Mouse (Mus musculus): ENCODE measurements at regions not wholly inside any gene's neighbourhood (a gene's known extent, or its start where the extent isn't known, plus 50 kb on each side); places are given as distances from the start of the nearest gene placed in this dataset.

DNA sequence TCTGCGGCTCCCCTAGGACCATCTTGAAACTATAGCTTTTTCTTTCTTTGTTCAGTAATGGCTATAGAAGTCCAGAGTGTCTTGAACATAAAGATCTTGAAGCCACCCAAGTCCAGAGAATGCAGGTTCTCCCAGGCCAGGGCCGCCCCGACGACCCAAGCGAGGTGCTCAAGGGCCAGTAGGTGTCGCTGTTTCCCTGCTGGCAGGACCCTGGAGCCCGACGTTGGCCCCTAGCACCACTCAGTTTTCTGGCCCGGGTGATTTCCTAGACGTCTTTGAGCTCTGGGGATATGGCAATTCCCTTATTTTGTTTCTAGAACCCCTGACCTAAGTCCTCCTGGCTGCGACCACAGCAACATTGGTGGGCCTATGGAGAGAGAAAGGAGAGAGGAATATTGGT is 221.2 kb downstream of the Mef2c start:
- H3K9ac ChIP-seq = peak overlapping the region; percentile 74
- 0 out of 2 replicates have a peak, but pooled peaks have one; percentile 15 for ATAC-seq (replicated peaks)
- H3K27ac ChIP-seq = peak overlapping the region; percentile 98
- no peaks in the 10 kb centered on the region for H3K9me3 ChIP-seq
- H3K36me3 ChIP-seq (replicated peaks) = no peaks in the 10 kb centered on the region
- peak overlapping the region; percentile 50 for H3K4me3 ChIP-seq
- WGBS = 0% methylated on average over 11 of the region's 11 CpGs
- peak overlapping the region; percentile 62 for H3K4me2 ChIP-seq
- H3K4me1 ChIP-seq = peaks cover 4% of the 10 kb centered on the region; the same call in 1 of the 2 replicates
- no peaks in the 10 kb centered on the region for H3K27me3 ChIP-seq (replicated peaks)

GRCm38 (mm10) chr13:83725831-83726230 is 222.0 kb downstream of the Mef2c start:
- 6% methylated on average over 13 of the region's 13 CpGs for WGBS
- Histone ChIP-seq H3K27ac (peak overlapping the region; percentile 98), H3K9me3 (no peaks in the 10 kb centered on the region), H3K27me3 (replicated peaks) (no peaks in the 10 kb centered on the region), H3K4me1 (no peaks in the 10 kb centered on the region), H3K4me2 (peak overlapping the region; percentile 62), H3K4me3 (peak overlapping the region; percentile 50), H3K9ac (peak overlapping the region; percentile 74), H3K36me3 (replicated peaks) (no peaks in the 10 kb centered on the region)
- ATAC-seq (replicated peaks) = no peak

GRCm38 (mm10) chr13:83726346-83726975 is 222.6 kb downstream of the Mef2c start:
- H3K4me1 ChIP-seq = no peaks in the 10 kb centered on the region
- peak overlapping the region; percentile 50 for H3K4me3 ChIP-seq
- H3K4me2 ChIP-seq = peak overlapping the region; percentile 62
- H3K27me3 ChIP-seq (replicated peaks) = no peaks in the 10 kb centered on the region
- no peaks in the 10 kb centered on the region for H3K36me3 ChIP-seq (replicated peaks)
- peak overlapping the region; percentile 74 for H3K9ac ChIP-seq
- WGBS = 4% methylated on average over 13 of the region's 13 CpGs
- H3K27ac ChIP-seq = peak overlapping the region; percentile 98
- ATAC-seq (replicated peaks) = no peak
- H3K9me3 ChIP-seq = no peaks in the 10 kb centered on the region

DNA sequence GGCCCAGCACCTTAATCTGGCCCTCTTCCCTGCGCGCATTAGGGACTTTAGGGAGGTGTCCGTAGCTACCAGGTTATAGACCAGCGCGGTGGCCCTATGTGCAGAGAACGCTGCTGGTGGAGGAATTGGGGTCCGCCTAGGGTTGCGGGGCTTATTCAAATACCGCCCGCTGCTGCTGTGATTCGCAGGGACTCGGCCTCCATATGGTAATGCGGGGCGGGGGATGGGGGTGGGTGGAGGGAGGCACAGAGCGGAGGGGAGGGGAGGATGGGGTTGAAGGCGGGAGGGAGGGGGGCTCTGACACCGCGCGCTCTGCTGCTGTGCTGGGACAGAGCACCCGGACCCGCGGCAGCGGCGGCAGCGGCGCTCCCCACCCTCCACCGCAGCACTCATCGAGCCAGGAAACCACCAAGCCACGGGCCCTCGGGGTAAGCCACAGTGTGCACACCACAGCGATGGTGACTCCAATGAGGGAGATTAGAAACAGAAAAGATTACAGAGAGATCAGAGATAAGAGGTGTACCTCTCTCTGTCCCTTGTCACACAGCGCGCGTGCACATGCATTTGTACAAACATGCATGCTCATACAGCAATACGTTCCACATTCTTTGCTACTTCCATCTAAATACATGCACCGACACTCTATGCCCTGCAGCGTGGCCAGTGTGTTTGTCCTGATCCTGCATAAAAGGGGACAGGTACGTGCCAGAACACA is 223.4 kb downstream of the Mef2c start:
- Histone ChIP-seq H3K4me2 (peak overlapping the region; percentile 62), H3K9ac (peak overlapping the region; percentile 74), H3K36me3 (replicated peaks) (no peaks in the 10 kb centered on the region), H3K9me3 (no peaks in the 10 kb centered on the region), H3K27ac (peak overlapping the region; percentile 98), H3K27me3 (replicated peaks) (no peaks in the 10 kb centered on the region), H3K4me1 (no peaks in the 10 kb centered on the region), H3K4me3 (peak overlapping the region; percentile 50)
- ATAC-seq (replicated peaks) = peak; percentile 61
- under 1% methylated on average over 38 of the region's 38 CpGs for WGBS

GRCm38 (mm10) chr13:83727766-83728395 is 224.0 kb downstream of the Mef2c start:
- WGBS = 5% methylated on average over 9 of the region's 9 CpGs
- ATAC-seq (replicated peaks) = no peak
- Histone ChIP-seq H3K9ac (peak overlapping the region; percentile 74), H3K27me3 (replicated peaks) (no peaks in the 10 kb centered on the region), H3K4me3 (peak overlapping the region; percentile 50), H3K9me3 (no peaks in the 10 kb centered on the region), H3K4me2 (peak overlapping the region; percentile 62), H3K36me3 (replicated peaks) (no peaks in the 10 kb centered on the region), H3K27ac (peak overlapping the region; percentile 98), H3K4me1 (no peaks in the 10 kb centered on the region)

- H3K9ac ChIP-seq = peak overlapping the region; percentile 74
- no peak for ATAC-seq (replicated peaks)
- WGBS = 4% methylated on average over 5 of the region's 5 CpGs
- peak overlapping the region; percentile 50 for H3K4me3 ChIP-seq
- no peaks in the 10 kb centered on the region for H3K4me1 ChIP-seq
- H3K4me2 ChIP-seq = peak overlapping the region; percentile 62
- peak overlapping the region; percentile 98 for H3K27ac ChIP-seq
- no peaks in the 10 kb centered on the region for H3K36me3 ChIP-seq (replicated peaks)
- H3K9me3 ChIP-seq = no peaks in the 10 kb centered on the region
- H3K27me3 ChIP-seq (replicated peaks) = no peaks in the 10 kb centered on the region
Observed at GRCm38 (mm10) chr13:83728421-83729010, 224.7 kb downstream of the Mef2c start.

GRCm38 (mm10) chr13:83729331-83730009 is 225.6 kb downstream of the Mef2c start:
- H3K4me1 ChIP-seq = no peaks in the 10 kb centered on the region
- H3K27ac ChIP-seq = peak overlapping the region; percentile 98
- peak overlapping the region; percentile 96 for H3K9ac ChIP-seq
- ATAC-seq (replicated peaks) = peak; percentile 32
- H3K9me3 ChIP-seq = no peaks in the 10 kb centered on the region
- H3K4me3 ChIP-seq = peak overlapping the region; percentile 50
- H3K4me2 ChIP-seq = peak overlapping the region; percentile 62
- under 1% methylated on average over 33 of the region's 33 CpGs for WGBS
- H3K27me3 ChIP-seq (replicated peaks) = no peaks in the 10 kb centered on the region
- H3K36me3 ChIP-seq (replicated peaks) = no peaks in the 10 kb centered on the region

DNA sequence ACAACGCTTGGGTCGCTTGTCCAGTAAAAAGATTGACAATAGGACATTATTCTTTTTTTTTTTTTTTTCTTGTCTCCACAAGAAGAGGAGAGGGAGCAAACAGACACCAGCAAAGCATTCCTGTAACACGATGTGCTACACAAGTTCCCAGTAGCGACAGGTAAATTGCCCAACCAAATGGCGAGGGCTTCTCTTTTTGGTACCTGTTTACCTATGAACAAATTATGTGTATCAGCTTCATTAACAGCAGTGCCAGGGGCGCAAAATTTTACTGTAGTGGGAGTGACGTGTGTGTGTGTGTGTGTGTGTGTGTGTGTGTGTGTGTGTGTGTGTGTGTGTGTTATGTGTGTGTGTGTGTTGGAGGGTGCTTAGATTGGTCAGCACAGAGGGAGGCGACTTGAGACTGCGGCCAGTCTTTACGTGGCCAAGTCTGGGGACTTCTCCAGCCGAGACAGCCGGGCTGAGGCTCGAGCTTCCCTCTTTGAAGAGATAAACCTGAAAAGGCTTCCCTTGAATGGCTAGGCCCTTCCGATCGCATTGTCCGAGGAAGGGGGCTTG is 226.4 kb downstream of the Mef2c start:
- 1% methylated on average over 16 of the region's 16 CpGs for WGBS
- no peaks in the 10 kb centered on the region for H3K9me3 ChIP-seq

DNA sequence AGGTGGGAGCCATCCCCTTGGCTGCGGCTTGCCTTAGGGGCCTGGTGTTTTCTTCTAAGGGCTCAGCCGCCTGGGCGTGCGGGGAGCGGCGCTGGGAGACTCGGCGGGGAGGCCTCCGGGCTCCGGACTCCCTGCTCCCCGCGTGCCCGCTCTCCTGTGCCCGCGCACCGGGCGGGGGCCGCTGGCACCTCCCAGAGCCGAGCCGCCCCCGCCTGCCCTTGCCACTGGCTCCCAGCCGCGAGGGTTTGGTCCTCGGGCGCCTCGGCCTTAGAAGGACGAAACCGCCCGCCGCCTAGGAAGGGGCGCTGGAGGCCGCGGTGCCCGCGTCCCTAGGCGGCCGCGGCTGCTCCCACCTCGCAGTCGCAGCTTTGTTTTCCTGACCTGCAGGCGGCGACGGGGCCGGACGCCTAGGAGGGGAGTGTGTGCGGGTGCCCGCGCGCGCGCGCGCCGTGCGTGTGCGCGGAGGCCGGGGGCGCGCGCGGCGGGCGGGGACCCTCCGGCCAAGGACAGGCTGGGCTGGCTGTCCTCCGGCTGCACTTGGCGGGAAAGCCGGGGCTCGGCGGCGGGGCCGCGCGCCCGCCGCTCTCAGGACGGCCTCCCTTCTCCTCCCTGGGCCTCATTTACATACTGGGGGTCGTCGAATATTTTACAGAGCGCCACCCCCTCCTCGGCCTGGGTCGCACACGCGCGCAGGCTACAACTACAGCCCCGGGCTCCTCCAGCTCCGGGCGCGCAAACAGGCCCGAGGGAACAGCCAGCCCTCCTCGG is 227.1 kb downstream of the Mef2c start:
- no peaks in the 10 kb centered on the region for H3K27me3 ChIP-seq (replicated peaks)
- WGBS = under 1% methylated on average over 89 of the region's 91 CpGs
- peak overlapping the region; percentile 62 for H3K4me2 ChIP-seq
- no peaks in the 10 kb centered on the region for H3K4me1 ChIP-seq
- peak overlapping the region; percentile 50 for H3K4me3 ChIP-seq
- peak; percentile 73 for ATAC-seq (replicated peaks)
- H3K9ac ChIP-seq = peak overlapping the region; percentile 96
- no peaks in the 10 kb centered on the region for H3K36me3 ChIP-seq (replicated peaks)
- no peaks in the 10 kb centered on the region for H3K9me3 ChIP-seq
- H3K27ac ChIP-seq = peak overlapping the region; percentile 98

More for the DNA sequence above, 226.4 kb downstream of the Mef2c start:
- no peaks in the 10 kb centered on the region for H3K4me1 ChIP-seq
- H3K27ac ChIP-seq = peak overlapping the region; percentile 98
- peak overlapping the region; percentile 96 for H3K9ac ChIP-seq
- H3K4me2 ChIP-seq = peak overlapping the region; percentile 62
- peak; percentile 2 for ATAC-seq (replicated peaks)
- H3K36me3 ChIP-seq (replicated peaks) = no peaks in the 10 kb centered on the region
- H3K4me3 ChIP-seq = peak overlapping the region; percentile 50
- H3K27me3 ChIP-seq (replicated peaks) = no peaks in the 10 kb centered on the region

DNA sequence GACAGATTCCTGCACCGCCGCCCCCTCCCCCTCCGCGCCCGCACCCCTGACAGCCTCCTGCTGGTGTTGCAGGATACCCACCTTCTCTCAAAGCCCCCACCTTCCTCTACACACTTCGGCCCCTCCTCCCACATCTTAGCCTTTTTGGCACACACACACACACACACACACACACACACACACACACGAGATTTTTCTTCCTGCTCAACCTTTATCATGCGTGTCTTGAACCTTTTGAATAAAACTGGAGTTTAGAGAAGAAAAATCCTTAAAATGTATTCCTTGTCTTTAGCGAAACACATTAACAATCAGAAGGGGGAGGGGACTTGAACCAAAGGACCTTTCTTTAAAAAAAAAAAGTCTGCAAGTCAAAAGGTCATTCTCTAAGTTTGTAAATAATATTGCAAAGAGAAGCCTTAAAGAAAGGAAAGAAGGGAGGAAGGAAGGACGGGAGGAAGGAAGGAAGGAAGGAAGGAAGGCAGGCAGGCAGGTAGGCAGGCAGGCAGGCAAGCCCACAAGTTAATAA is 227.7 kb downstream of the Mef2c start:
- H3K27me3 ChIP-seq (replicated peaks) = no peaks in the 10 kb centered on the region
- under 1% methylated on average over 10 of the region's 10 CpGs for WGBS
- H3K4me2 ChIP-seq = peak overlapping the region; percentile 62
- peak overlapping the region; percentile 96 for H3K9ac ChIP-seq
- peak overlapping the region; percentile 98 for H3K27ac ChIP-seq
- no peaks in the 10 kb centered on the region for H3K36me3 ChIP-seq (replicated peaks)
- no peaks in the 10 kb centered on the region for H3K4me1 ChIP-seq
- H3K9me3 ChIP-seq = no peaks in the 10 kb centered on the region
- peak overlapping the region; percentile 50 for H3K4me3 ChIP-seq
- no peak for ATAC-seq (replicated peaks)
